Mouse (Mus musculus): ENCODE data around the gene Arhgap24. TPM values are rescaled to one million over a fixed set of nuclear protein-coding genes. Genes with fewer than 3 reads are reported as not detected.

The Arhgap24 gene
- total and polyA plus RNA-seq, 3 experiments, result 34.7 to 51.6 (median 47.9) TPM

- dilution Hi-C loops (cut with MboI; ENCODE audit: extremely low pct_ligation_motif_present, extremely low pct_unique_long_range_greater_than_20kb, low sequenced_read_pairs), result no loop called here
Observed at GRCm38 (mm10) chr5:102767058-102767444, 285.9 kb downstream of the Arhgap24 start.

GRCm38 (mm10) chr5:102767822-102768221, 286.6 kb downstream of the Arhgap24 start:
- in situ Hi-C loops (cut with MboI; ENCODE audit: low pct_ligation_motif_present, low pct_unique_long_range_greater_than_20kb, low sequenced_read_pairs), result no loop called here
- no peaks in the 10 kb centered on the region for H3K27me3 ChIP-seq (replicated peaks)
- no peaks in the 10 kb centered on the region for H3K9me3 ChIP-seq (replicated peaks; ENCODE audit: low read length)
- no peak for TF ChIP-seq KAT2A (IDR thresholded peaks at IDR 0.05; ENCODE audit: insufficient replicate concordance, low read length)
- TF ChIP-seq JUND (conservative IDR thresholded peaks at IDR 0.05; ENCODE audit: low read depth, low read length), result no peak
- no peak for TF ChIP-seq MYC (IDR thresholded peaks at IDR 0.05; ENCODE audit: low read depth, low read length)
- no peak for TF ChIP-seq MAZ (IDR thresholded peaks at IDR 0.05; ENCODE audit: low read depth, low read length)
- no peak for TF ChIP-seq ZMIZ1 (IDR thresholded peaks at IDR 0.05; ENCODE audit: low read depth, low read length)
- no peak for TF ChIP-seq EP300 (IDR thresholded peaks at IDR 0.05; ENCODE audit: low read length)
- TF ChIP-seq ZC3H11A (IDR thresholded peaks at IDR 0.05; ENCODE audit: low read depth, low read length), result no peak
- no peak for TF ChIP-seq NRF1 (IDR thresholded peaks at IDR 0.05; ENCODE audit: low read depth, low read length)
- TF ChIP-seq SMC3 (IDR thresholded peaks at IDR 0.05; ENCODE audit: low read depth, low read length), result no peak
- TF ChIP-seq NELFE (IDR thresholded peaks at IDR 0.05; ENCODE audit: low read depth, low read length), result no peak
- H3K4me1 ChIP-seq (ENCODE audit: control insufficient read depth in 1 of 2, insufficient read depth in 2 of 2), result peaks cover 0 to 10% of the 10 kb centered on the region in 2 experiments; a peak in 2 of 4 replicates
- H3K4me2 ChIP-seq (ENCODE audit: insufficient read depth, low read depth, poor library complexity, severe bottlenecking), result no peak overlapping the region
- no peak for DNase-seq (ENCODE audit: extremely low read depth)
- H3K4me3 ChIP-seq (replicated peaks in 1 of 3; ENCODE audit: low read depth in 2 of 3, low read length in 2 of 3, poor library complexity in 1 of 3), result no peak overlapping the region
- dilution Hi-C loops (cut with MboI; ENCODE audit: extremely low pct_ligation_motif_present, extremely low pct_unique_long_range_greater_than_20kb, low sequenced_read_pairs), result no loop called here
- no peaks in the 10 kb centered on the region; the same call in 1 of the 2 replicates for H3K79me2 ChIP-seq (replicated peaks; ENCODE audit: control insufficient read depth, extremely low read depth, insufficient read depth, poor library complexity, severe bottlenecking)
- no peak overlapping the region for H3K27ac ChIP-seq (ENCODE audit: insufficient read depth, low read depth)
- peaks cover 0 to 74% of the 10 kb centered on the region in 2 experiments for H3K36me3 ChIP-seq (replicated peaks in 1 of 2; ENCODE audit: control insufficient read depth in 1 of 2, insufficient read depth in 1 of 2, low read length in 1 of 2)
- no peak overlapping the region for H3K9ac ChIP-seq (ENCODE audit: insufficient read depth, low read depth)

More at GRCm38 (mm10) chr5:102767058-102767444, 285.9 kb downstream of the Arhgap24 start:
- H3K36me3 ChIP-seq (replicated peaks in 1 of 2; ENCODE audit: control insufficient read depth in 1 of 2, insufficient read depth in 1 of 2, low read length in 1 of 2), result peaks cover 0 to 77% of the 10 kb centered on the region in 2 experiments
- no peaks in the 10 kb centered on the region for H3K27me3 ChIP-seq (replicated peaks)
- in situ Hi-C loops (cut with MboI; ENCODE audit: low pct_ligation_motif_present, low pct_unique_long_range_greater_than_20kb, low sequenced_read_pairs), result no loop called here
- no peaks in the 10 kb centered on the region; the same call in 1 of the 2 replicates for H3K79me2 ChIP-seq (replicated peaks; ENCODE audit: control insufficient read depth, extremely low read depth, insufficient read depth, poor library complexity, severe bottlenecking)
- DNase-seq (ENCODE audit: extremely low read depth), result no peak
- peaks cover 0 to 10% of the 10 kb centered on the region in 2 experiments; a peak in 2 of 4 replicates for H3K4me1 ChIP-seq (ENCODE audit: control insufficient read depth in 1 of 2, insufficient read depth in 2 of 2)
- no peak overlapping the region for H3K4me3 ChIP-seq (replicated peaks in 1 of 3; ENCODE audit: low read depth in 2 of 3, low read length in 2 of 3, poor library complexity in 1 of 3)
- no peak overlapping the region for H3K27ac ChIP-seq (ENCODE audit: insufficient read depth, low read depth)
- TF ChIP-seq MXI1 (IDR thresholded peaks at IDR 0.05; ENCODE audit: low read depth, low read length) (no peak), NELFE (IDR thresholded peaks at IDR 0.05; ENCODE audit: low read depth, low read length) (no peak), NRF1 (IDR thresholded peaks at IDR 0.05; ENCODE audit: low read depth, low read length) (no peak), SMC3 (IDR thresholded peaks at IDR 0.05; ENCODE audit: low read depth, low read length) (no peak), EP300 (IDR thresholded peaks at IDR 0.05; ENCODE audit: low read length) (no peak), GABPA (IDR thresholded peaks at IDR 0.05; ENCODE audit: insufficient replicate concordance, low read depth, low read length) (no peak), RCOR1 (conservative IDR thresholded peaks at IDR 0.05; ENCODE audit: low read depth, low read length) (no peak), USF2 (conservative IDR thresholded peaks at IDR 0.05; ENCODE audit: low read depth, low read length) (no peak), SIN3A (IDR thresholded peaks at IDR 0.05; ENCODE audit: low read length) (no peak), ZNF384 (IDR thresholded peaks at IDR 0.05; ENCODE audit: low read depth, low read length) (no peak), MAFK (IDR thresholded peaks at IDR 0.05; ENCODE audit: insufficient replicate concordance, low read length) (no peak), TCF12 (IDR thresholded peaks at IDR 0.05; ENCODE audit: low read depth, low read length) (no peak), JUN (IDR thresholded peaks at IDR 0.05; ENCODE audit: insufficient read depth, low read depth, low read length) (no peak), MAZ (IDR thresholded peaks at IDR 0.05; ENCODE audit: low read depth, low read length) (no peak)
- H3K4me2 ChIP-seq (ENCODE audit: insufficient read depth, low read depth, poor library complexity, severe bottlenecking), result no peak overlapping the region
- H3K9ac ChIP-seq (ENCODE audit: insufficient read depth, low read depth), result no peak overlapping the region
- H3K9me3 ChIP-seq (replicated peaks; ENCODE audit: low read length), result no peaks in the 10 kb centered on the region
